Comparison of ENCODE assay signal across 21 mouse cellular contexts in the genomic region with DNA sequence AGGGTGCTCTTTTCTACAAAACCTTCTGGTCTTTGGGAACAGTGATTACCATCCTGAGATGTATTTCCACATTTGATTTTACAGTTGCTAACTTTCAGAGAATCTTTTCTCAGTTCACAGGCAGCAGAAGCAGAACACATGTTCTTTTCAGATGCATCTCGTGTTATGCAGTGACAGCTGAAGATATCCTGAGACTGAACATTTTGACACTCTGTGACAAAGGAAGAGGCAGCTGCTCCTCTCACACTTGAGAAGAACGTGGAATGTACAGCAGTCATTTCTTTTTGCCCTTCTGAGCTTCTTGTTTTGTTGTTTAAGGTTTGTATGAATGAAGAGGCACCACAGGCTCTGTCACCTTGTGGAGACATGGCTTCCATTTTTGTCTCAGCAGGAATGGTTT. TPM values are rescaled to one million over a fixed set of nuclear protein-coding genes. Genes with fewer than 3 reads are reported as not detected.
"Had no signal": no experiment of that assay in that cellular context is flagged by ENCODE, and none has a peak within 500 bp of the region (broad histone marks: within the 10 kb centered on the region; RNA-seq: fewer than 3 reads in every experiment).

No protein-coding gene starts in this region.

- H3K4me3 ChIP-seq: midbrain, embryonic 10.5 days; midbrain, embryonic 12.5 days; neural tube, embryonic 12.5 days had no signal

- H3K9me3 ChIP-seq: midbrain, embryonic 10.5 days; midbrain, embryonic 12.5 days; neural tube, embryonic 12.5 days had no signal

- H3K27me3 ChIP-seq: midbrain, embryonic 12.5 days; neural tube, embryonic 12.5 days had no signal

- H3K9ac ChIP-seq: lung, embryonic 14.5 days; midbrain, embryonic 12.5 days; neural tube, embryonic 12.5 days had no signal

- ATAC-seq: midbrain, embryonic 16.5 days had no signal

- H3K4me2 ChIP-seq: lung, embryonic 14.5 days; midbrain, embryonic 12.5 days; neural tube, embryonic 12.5 days had no signal

- DNase-seq: lung, adult 18-20 months; lung, embryonic 14.5 days; lung, postnatal 10 days; lung, postnatal 4 days; midbrain, embryonic 14.5 days; right cerebral cortex, postnatal 14 days; right cerebral cortex, postnatal 4 days; spleen, adult 18-20 months; thymus, adult 2 months; thymus, postnatal 25 days; thymus, postnatal 4 days had no signal

- H3K27ac ChIP-seq: midbrain, embryonic 10.5 days; midbrain, embryonic 12.5 days; neural tube, embryonic 12.5 days had no signal

- H3K4me1 ChIP-seq: midbrain, embryonic 10.5 days; midbrain, embryonic 12.5 days; neural tube, embryonic 12.5 days had no signal

RNA-seq across cellular contexts. Expression of gene Gm20671, which starts 3.1 kb away (rescaled TPM):
- polyA plus RNA-seq: liver, embryonic 16.5 days; lung, embryonic 14.5 days; lung, embryonic 16.5 days; midbrain, embryonic 10.5 days; midbrain, embryonic 12.5 days; midbrain, embryonic 14.5 days; midbrain, embryonic 16.5 days; neural tube, embryonic 12.5 days; neural tube, embryonic 14.5 days; stomach, embryonic 14.5 days; stomach, embryonic 16.5 days; urinary bladder, adult 2 months had no signal
